Mouse (Mus musculus) lung, postnatal 36 days (tissue): ENCODE results near the gene Sdhaf1.
A peak's percentile ranks its signal among the peaks of the same experiment; 100 is the strongest.

Experiments used
- DNase-seq: peaks from one replicate; pipeline ENCODE4 v3.0.0; 2022; ENCODE audit warnings: mixed read lengths

Gene Sdhaf1

GRCm38 (mm10) chr7:30324300-30324944 is 727 bp upstream of the Sdhaf1 start:
- no peak for DNase-seq

DNA sequence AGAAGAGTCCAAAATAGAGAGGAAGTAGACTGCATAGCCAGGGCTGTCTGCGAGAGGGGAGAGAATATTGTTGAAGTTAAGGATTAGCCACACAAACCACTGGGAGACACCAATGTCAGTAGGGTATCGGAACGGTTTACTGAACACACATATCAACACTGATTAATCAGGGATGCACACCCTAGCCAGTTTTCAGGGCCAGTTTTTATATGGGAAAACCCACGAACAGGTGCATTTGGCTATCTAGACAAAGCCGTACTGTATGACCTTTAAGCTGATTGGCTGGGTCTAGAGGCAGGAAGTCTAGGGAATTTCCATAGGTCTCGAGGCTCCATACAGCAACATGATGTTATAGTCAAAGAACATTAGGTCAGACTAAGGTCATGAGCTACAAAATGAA is 830 bp downstream of the Sdhaf1 start:
- no peak for DNase-seq

- peak; percentile 99 for DNase-seq
Measured at GRCm38 (mm10) chr7:30322285-30322667, 1.4 kb downstream of the Sdhaf1 start.

DNA sequence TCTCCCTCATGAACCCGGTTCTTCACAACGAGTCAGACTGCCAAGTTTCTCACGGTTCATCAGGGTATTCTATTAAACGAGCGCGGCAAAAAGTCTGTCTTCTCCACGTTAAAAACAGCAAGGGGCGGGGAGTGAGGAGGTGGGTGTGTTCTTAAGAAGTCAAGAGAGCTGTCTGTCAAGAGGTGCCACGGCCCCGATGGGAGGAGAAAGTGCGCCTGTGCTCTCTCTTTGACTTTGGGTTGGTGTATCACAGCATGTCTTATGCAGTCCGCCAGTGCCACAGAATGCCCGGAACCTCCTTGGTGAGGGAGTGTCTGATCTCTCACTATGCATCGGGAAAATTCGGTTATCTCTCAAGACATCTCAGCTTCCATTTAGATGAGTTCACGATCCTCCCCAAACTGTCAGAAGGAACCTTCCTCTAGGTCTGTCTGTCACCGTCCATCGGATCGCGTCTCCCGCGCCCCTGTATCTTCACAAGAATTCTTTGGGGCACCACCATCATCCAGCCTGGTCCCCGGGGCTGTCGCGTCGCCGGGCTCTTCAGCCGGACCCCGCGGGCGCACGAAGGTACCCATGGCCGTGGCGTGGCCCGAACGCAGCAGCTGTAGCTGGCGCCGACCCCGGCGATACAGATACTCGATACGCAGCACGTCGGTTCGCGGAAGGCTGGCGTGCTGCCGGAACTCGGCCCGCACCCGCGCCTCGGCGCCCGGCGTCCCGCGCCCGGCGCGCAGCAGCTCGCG is 2.0 kb downstream of the Sdhaf1 start, which contains the start of gene E130208F15Rik:
E130208F15Rik (plus strand) TSS at position 202 of the 746 bp plus-strand sequence.
- peak; percentile 89 for DNase-seq

- DNase-seq: no peak
Measured at GRCm38 (mm10) chr7:30320946-30321345, 2.7 kb downstream of the Sdhaf1 start.

DNA sequence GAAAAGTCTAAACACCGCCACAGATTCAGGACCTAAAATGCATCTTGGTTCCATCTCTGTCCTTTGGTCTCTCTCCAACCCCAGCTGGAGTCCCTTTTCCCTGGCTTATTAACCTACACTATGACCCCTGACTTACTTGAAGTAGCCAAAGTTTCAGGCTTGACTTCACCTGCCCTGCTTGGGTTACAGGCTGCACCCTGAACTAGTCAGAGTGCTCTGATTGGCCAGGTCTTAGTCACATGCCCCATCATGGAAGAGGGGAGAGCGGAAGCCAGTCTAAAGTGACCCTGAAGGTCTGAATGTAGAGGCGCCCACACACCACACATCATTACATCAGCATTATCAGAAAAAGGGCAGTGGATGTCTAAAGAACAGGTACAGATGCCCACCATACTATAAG is 5.6 kb downstream of the Sdhaf1 start:
- DNase-seq: no peak

DNA sequence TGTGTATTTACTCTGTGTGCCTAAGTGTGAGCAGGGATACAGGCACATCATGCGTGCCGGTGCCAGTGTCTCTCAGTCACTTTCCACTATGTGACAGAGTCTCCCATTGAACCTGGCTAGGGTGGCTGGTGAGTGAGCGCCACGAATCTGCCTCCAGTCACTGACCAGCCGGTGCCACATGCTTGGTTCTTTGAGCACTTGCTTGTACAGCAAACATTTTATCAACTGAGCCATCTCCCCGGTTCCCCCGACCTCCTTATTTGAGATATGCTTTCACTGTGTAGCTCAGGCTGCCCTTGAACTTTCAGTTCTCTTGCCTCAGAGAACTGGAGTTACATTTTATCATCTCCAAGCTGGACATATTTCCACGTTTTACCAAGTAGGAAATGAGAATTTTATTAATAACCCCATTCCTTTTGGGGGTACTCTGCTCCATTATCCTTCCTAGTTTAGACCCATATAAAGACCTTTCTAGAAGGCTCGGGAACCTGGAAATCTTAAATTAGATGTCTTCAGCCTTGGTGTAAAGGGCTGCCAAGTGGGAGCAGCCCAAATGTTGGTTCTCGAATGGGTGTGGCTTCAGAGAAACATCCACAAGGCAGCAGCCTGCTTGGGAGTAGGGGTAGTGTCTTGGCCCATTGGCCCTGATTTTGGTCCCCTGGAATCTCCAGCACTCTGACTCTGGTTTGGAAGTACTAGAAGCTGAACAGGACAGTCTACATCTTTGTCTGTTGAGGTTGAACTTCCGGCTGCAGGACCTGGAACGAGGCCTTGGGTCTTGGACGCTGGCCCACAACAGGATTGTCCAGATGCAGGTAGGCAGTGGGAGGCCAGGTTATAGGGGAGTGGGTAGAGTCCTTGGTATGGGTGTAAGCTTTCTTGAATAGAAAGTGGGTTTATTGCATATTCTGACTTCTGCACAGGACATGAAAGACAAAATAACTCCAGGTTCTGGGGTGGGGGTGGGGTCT is 7.9 kb downstream of the Sdhaf1 start:
- no peak for DNase-seq

- DNase-seq: no peak
Measured at GRCm38 (mm10) chr7:30314721-30315155, 9.0 kb downstream of the Sdhaf1 start, which contains the start of gene Syne4. Gene Syne4, plus strand, starts transcription at chr7:30314807.

DNA sequence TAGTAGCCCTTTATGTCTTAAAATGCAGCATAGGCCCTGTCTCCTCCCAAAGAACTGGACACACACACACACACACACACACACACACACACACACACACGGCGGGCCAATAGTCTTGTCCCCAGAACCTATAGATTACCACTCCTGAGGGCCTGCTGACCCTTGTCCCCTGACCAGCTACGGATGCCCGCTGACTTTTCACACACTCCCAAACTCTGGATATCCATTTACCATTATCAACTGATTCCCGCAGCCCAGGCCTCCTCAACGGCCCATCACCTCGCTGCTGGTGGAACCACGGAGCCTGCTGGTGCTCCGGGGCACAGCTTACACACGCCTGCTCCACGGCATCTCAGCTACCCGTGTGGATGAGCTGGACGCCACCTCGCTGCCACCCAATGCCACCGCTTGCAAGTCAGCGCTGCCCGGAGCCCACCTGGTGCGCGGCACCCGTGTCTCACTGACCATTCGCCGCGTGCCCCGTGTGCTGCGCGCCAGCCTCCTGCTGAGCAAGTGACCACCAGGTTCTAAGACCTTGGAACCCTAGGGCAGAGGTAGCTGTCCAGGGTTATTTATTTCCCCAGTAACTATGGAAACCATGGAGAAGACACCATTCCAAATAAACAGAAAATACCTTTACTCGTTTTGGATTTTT is 9.9 kb downstream of the Sdhaf1 start:
- no peak for DNase-seq

DNA sequence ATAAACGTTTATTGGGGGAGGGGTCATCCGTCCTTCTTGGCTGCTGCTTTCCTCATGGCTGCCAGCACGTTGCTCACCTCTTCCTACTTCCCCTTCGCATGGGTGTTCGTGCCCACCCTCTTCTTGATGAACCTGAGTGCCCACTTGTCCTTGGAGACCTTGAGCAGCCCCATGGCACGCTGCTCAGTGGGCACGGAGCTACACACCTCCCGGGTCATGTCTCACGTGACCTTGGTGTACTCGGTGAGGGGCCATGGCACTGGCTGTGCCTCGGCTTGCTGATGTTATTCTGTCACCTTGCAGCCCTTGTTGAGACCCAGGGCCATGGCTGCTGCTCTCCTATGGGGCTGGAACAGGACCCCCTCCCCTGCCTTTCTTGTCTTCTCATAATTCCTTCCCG is 13.6 kb downstream of the Sdhaf1 start:
- DNase-seq: no peak

DNA sequence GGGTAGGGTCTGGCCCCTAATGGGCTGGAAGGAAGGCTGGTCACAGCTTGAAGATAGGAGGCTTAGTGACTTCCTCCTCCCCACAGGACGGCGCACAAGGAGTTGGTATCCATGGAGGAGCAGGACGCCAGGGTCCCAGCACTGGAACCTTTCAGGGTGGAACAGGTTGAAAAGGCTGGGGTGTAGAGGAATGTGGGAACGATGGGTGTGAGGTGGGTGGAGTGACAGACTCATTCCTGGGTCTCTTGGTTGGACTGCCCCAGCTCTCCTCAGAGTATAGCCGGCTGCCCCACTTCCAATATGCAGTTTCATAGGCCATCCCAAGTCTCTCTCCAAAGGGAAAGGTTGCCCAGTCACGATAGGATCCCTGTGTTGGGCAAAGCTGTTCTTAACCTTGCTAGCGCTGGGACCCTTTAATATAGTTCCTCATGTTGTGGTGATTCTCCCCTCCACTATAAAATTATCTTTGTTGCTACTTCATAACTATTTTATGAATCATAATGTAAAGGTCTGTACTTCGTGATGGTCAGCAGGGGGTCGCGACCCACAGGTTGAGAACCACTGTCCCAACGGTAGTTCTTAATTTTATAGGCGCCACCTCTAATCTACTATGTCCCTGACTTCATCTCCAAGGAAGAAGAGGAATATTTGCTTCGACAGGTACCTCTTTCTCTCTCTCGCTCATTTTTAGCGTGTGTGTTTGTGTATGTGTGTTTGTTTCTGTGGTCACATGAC is 14.1 kb downstream of the Sdhaf1 start:
- DNase-seq: no peak

GRCm38 (mm10) chr7:30308076-30309005 is 15.4 kb downstream of the Sdhaf1 start, which contains the start of gene Alkbh6:
Gene Alkbh6, plus strand, starts transcription at chr7:30308717.
- peak; percentile 98 for DNase-seq

DNA sequence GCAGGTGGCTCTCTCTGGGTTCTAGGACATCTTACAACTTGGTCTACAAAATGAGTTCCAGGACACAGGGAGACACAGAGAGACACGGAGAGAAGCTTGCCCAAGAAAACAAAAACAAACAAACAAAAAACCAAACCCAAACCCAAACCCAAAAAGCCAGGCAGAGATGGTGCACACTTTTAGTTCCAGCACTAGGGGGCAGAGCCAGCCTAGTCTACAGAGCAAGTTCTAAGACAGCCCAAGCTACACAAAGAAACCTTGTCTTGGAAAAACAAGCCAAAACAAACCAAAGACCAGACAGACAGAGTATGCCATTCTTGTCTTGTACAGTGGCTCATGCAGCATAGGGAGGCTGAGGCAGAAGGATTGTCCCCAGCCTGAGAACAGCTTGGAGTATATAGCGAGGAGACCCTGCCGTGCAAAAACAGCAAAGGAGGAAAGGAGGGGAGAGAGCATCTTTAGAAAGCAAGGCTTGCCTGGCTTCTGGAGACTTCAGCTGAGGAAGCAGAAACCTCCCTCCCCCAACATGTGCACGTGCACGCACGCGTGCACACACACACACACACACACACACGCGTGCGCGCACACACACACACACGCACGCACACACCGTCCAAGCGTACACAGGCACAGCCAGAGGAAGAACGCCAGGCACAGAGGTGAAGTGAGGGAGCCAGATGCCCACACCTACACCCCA is 17.5 kb downstream of the Sdhaf1 start:
- DNase-seq: no peak

GRCm38 (mm10) chr7:30300914-30301313 is 22.8 kb downstream of the Sdhaf1 start:
- DNase-seq: peak; percentile 47

GRCm38 (mm10) chr7:30297266-30297665 is 26.4 kb downstream of the Sdhaf1 start:
- no peak for DNase-seq

DNA sequence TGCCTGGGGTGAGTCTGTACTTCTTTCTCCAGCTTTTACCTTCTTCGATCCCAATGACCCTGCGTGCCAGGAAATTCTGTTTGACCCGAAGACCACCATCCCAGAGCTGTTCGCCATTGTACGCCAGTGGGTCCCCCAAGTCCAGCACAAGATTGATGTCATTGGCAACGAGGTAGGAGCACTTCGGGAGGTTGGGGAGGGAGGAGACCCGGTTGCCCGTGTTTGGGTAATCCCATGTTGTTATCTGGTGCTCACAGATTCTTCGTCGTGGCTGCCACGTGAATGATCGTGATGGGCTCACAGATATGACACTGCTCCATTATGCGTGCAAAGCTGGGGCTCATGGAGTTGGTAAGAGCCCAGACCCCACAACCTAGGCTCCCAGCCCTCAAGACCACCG is 26.9 kb downstream of the Sdhaf1 start:
- DNase-seq: no peak

- DNase-seq: no peak
Measured at GRCm38 (mm10) chr7:30295103-30295502, 28.6 kb downstream of the Sdhaf1 start.

DNA sequence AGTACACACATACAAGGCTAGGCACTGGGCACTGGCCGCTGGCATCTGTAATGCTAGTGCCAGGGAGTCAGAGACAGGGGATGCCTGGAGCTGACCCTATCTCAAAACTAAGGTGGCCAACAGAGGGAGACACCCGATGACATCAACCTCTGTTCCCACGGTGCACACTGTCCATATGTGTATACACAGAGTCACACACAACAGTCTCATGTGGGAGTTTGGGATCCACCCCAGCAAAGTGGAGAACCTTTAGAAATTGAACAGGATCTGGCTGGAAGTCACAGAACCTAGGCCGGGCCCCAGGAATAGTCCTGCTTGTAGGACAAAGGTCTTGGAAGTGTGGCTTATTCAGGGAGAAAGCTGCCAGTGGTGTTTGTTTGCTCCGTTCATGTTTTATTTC is 29.4 kb downstream of the Sdhaf1 start:
- DNase-seq: no peak

DNA sequence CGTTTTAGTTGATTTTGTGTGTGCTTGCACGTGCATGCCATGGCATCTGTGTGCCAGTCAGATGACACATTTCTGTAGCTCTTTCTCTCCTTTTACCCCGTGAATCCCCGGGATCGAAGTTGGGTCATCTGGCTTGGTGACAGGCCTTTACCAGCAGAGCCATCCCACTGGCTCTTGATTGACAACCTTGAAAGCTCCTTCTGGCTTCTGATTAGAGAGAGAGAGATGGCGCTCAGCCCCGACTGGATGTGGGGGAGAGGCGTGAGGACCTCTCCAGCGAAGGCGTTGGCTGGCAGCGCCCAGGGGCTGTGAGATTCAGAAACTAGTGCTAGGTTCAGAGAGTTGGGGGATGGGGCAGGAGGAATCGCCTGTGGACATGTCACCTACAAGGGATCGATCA is 29.9 kb downstream of the Sdhaf1 start:
- DNase-seq: no peak
